Mouse (Mus musculus) intestine, postnatal 0 days (tissue): ENCODE measurements around the gene Tnks2. TPM values are rescaled to one million over a fixed set of nuclear protein-coding genes. Genes with fewer than 3 reads are reported as not detected.
A peak's percentile ranks its signal among the peaks of the same experiment; 100 is the strongest.

Experiments
- ATAC-seq: fragments of 200-750 bp; cut with Nextera tagmentation; 2 replicates; pipeline ENCODE4 v1.8.0; 2017; ENCODE audit warnings: mild to moderate bottlenecking, moderate TSS enrichment, moderate library complexity
- H3K27ac ChIP-seq: fragments of 300-500 bp; sonication (generic); 2 replicates; pipeline ENCODE4 v1.5.1; 2014; ENCODE audit warnings: mild to moderate bottlenecking, low read depth, low read length, moderate library complexity
- H3K27me3 ChIP-seq: fragments of 300-500 bp; sonication (generic); replicated peaks from 2 replicates; pipeline ENCODE4 v1.6.1; 2014; ENCODE audit warnings: low read length, mixed read lengths; ENCODE audit not compliant: control insufficient read depth, insufficient read depth
- H3K36me3 ChIP-seq: fragments of 300-500 bp; sonication (generic); 2 replicates; pipeline ENCODE4 v1.6.1; 2014; ENCODE audit warnings: mild to moderate bottlenecking, moderate library complexity; ENCODE audit not compliant: control insufficient read depth, insufficient read depth
- H3K4me1 ChIP-seq: fragments of 300-500 bp; sonication (generic); replicated peaks from 2 replicates; pipeline ENCODE4 v1.6.1; 2014; ENCODE audit warnings: antibody characterized with exemption, low read length, mixed read lengths; ENCODE audit not compliant: control insufficient read depth, insufficient read depth
- H3K4me2 ChIP-seq: fragments of 300-500 bp; sonication (generic); replicated peaks from 2 replicates; pipeline ENCODE4 v1.6.1; 2014; ENCODE audit warnings: low read depth, mild to moderate bottlenecking, moderate library complexity
- H3K4me3 ChIP-seq: fragments of 300-500 bp; sonication (generic); 2 replicates; pipeline ENCODE4 v1.5.1; 2014; ENCODE audit warnings: low read depth, low read length
- H3K9ac ChIP-seq: fragments of 300-500 bp; sonication (generic); 2 replicates; pipeline ENCODE4 v1.6.1; 2014; ENCODE audit warnings: mild to moderate bottlenecking, low read depth, low read length
- H3K9me3 ChIP-seq: fragments of 300-500 bp; sonication (generic); 2 replicates; pipeline ENCODE4 v1.6.1; 2016; ENCODE audit warnings: mixed run types; ENCODE audit not compliant: control insufficient read depth
- CTCF ChIP-seq: sonication (generic); IDR thresholded peaks from 2 replicates; pipeline ENCODE4 v1.5.1; 2016; ENCODE audit warnings: low read depth, mild to moderate bottlenecking, control low read depth, antibody characterized with exemption, moderate library complexity
- WGBS: fragments of 180-500 bp; shearing (Covaris S2); extraction: QIAGEN DNeasy Blood & Tissue Kit; methylation state at CpG from one replicate; pipeline ENCODE4 v1.1.7; 2014; 5-methylcytosine and 5-hydroxymethylcytosine counted together
- polyA plus RNA-seq: library from polyadenylated mRNA; unstranded; fragments of >200 nt; fragmentation: Nextera tagmentation; extraction: Ambion mirVana; gene quantifications from 2 replicates; pipeline ENCODE4 v1.2.1, GENCODE M21; 2015

The Tnks2 gene
- polyA plus RNA-seq, 1 experiment from 2014 or later, result 19.2 TPM

DNA sequence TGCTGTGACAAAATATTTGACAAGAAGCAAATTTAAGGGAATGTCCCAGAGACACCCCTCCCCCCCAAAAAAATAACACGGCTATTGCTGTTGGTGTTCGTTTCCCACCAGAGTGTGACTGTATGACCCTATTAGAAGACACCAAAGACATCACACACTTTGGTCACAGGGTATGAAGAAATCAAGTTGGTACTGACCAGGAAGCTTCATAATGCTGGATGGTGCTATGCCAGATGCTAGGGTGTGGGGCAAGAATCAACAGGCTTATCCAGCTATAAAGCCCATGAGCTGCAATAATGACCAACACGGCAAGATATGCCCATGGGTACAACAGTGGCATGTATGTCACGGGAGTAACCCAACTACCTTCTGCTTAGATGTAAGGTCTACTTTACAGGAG is 11.3 kb upstream of the Tnks2 start:
- 96% methylated on average over 4 of the region's 4 CpGs for WGBS
- ATAC-seq, result no peak
- Histone ChIP-seq H3K27ac (no peak overlapping the region), H3K36me3 (no peaks in the 10 kb centered on the region), H3K4me3 (no peak overlapping the region), H3K27me3 (no peaks in the 10 kb centered on the region), H3K9ac (no peak overlapping the region), H3K9me3 (no peaks in the 10 kb centered on the region), H3K4me1 (no peaks in the 10 kb centered on the region), H3K4me2 (no peak overlapping the region)
- no peak for TF ChIP-seq CTCF

DNA sequence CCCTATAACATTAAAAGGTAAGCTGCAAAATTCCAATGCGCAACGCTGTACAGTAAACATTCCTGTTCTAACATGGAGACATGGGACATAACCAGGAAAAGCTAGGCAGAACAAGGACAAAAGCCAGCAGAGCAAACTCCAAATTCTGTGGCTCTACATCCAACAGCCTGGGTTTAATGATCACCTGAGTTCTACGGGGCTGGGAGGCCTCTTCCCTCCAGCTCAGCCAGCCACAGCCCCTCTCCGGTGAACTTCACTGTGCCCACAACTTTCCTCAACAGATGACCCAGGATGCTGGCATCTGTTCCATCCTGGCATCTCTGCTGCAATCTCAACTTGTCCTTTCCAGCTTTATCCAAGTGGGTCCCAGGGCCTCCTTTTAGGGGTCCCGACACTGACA is 6.4 kb upstream of the Tnks2 start:
- Histone ChIP-seq H3K9ac (no peak overlapping the region), H3K4me3 (no peak overlapping the region), H3K4me2 (no peak overlapping the region), H3K27me3 (no peaks in the 10 kb centered on the region), H3K4me1 (no peaks in the 10 kb centered on the region), H3K27ac (no peak overlapping the region), H3K9me3 (no peaks in the 10 kb centered on the region), H3K36me3 (no peaks in the 10 kb centered on the region)
- no peak for TF ChIP-seq CTCF
- no peak for ATAC-seq
- WGBS, result 85% methylated on average over 5 of the region's 5 CpGs

DNA sequence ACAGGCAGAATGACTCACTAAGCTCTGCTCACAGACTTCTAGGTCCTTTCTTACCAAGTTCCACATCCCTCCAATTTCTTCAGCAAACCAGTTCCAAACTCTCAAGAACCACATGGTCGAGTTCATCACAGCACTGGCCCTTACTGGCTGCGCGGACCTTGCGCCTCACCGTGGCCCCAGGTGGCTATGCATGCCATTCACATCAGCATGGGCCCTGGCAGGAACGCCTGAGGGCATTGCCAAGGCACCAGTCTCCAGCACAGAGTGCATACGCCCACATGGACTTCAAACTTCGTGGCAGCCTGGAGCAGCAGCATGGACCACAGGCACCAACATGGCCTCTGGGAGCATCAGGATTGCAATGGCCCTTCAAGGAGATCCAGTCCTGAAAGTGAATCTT is 5.7 kb upstream of the Tnks2 start:
- Histone ChIP-seq H3K9me3 (no peaks in the 10 kb centered on the region), H3K27me3 (no peaks in the 10 kb centered on the region), H3K27ac (no peak overlapping the region), H3K4me2 (no peak overlapping the region), H3K9ac (no peak overlapping the region), H3K36me3 (no peaks in the 10 kb centered on the region), H3K4me3 (no peak overlapping the region), H3K4me1 (no peaks in the 10 kb centered on the region)
- 66% methylated on average over 8 of the region's 8 CpGs for WGBS
- ATAC-seq, result no peak
- peak; percentile 53 for TF ChIP-seq CTCF

DNA sequence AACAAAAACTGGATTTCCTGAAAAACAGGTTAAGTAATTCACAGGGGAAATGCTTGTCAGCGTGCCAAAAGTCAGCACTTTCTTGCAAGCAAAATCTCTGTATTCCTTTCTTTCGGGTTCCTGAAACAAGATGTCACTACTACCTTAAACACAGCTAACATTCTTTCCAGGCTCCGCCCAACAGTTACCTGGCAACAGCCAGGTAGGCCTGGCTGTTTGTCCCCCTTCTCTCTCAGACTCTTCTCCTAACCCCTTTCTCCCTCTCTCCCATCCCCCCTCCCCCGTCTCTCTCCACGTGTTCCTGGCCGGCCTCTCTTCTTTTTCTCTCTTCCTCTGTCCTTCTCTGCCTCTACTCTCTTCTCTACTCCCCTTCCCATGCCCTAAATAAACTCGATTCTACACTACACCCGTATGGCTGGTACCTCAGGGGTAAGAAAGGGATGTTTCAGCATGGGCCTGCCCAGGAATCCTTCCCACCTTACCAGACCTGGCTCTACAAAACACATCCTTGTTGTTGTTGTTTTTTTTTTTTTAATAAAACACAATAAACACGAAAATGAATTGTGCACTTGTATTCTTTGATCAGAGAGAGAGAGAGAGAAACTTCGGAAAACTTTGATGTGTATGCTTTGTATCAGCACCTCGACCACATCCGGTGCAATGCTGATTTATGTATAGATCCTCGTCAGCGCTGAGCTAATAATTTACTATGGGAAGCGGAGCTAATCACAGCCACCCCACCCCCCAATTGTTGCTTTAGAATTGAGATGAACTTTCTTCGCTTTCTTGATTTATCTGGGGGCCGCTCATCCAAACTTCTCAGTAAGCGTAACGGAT is 863 bp upstream of the Tnks2 start:
- peak overlapping the region; percentile 99 for H3K27ac ChIP-seq
- H3K9me3 ChIP-seq, result no peaks in the 10 kb centered on the region
- peak; percentile 50; the same call in 1 of the 2 replicates for ATAC-seq
- WGBS, result 5% methylated on average over 19 of the region's 19 CpGs
- peak overlapping the region; percentile 64 for H3K4me2 ChIP-seq
- peak overlapping the region; percentile 83 for H3K4me3 ChIP-seq
- H3K36me3 ChIP-seq, result no peaks in the 10 kb centered on the region
- TF ChIP-seq CTCF, result no peak
- peak overlapping the region; percentile 98 for H3K9ac ChIP-seq
- no peaks in the 10 kb centered on the region for H3K4me1 ChIP-seq
- no peaks in the 10 kb centered on the region for H3K27me3 ChIP-seq

DNA sequence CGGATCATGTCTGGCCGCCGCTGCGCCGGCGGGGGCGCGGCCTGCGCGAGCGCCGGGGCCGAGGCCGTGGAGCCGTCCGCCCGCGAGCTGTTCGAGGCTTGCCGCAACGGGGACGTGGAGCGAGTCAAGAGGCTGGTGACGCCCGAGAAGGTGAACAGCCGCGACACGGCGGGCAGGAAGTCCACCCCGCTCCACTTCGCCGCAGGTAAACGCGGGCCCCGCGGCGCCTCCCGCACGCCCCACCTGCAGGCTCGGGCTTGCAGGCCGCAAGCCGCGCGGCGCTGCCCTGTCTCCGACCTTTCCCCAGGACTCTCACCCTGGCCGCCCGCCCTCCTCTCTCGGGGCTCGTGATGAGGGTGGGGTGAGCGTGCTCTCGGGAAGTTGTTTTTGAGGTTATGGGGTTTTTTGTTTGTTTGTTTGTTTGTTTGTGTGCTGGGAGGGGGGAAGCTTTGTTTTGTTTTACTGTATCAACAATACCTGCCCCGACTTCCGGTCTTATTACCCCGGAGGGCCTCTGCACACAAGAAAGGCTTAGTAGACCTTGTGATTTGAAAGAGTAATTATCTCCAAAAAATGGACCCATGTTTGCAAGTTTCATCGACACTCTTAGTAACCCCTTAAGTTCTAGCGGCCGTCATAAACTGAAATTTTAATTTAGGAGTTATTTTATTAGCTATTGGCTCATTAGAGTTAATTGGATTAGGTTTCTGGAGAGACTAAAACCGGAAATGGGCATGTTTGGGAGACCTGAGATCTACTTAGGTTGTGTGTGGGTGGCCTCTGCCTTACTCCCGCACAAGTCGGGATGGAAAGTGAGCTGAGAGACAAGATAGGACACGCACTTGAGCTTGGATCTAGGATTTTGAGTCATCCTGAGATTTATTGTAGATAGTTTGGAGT is 750 bp downstream of the Tnks2 start:
- Histone ChIP-seq H3K27me3 (no peaks in the 10 kb centered on the region), H3K36me3 (no peaks in the 10 kb centered on the region), H3K9ac (peak overlapping the region; percentile 98), H3K9me3 (no peaks in the 10 kb centered on the region), H3K4me1 (no peaks in the 10 kb centered on the region), H3K4me3 (peak overlapping the region; percentile 83), H3K27ac (peak overlapping the region; percentile 99), H3K4me2 (peak overlapping the region; percentile 64)
- under 1% methylated on average over 62 of the region's 62 CpGs for WGBS
- ATAC-seq, result peak; percentile 62
- TF ChIP-seq CTCF, result no peak

DNA sequence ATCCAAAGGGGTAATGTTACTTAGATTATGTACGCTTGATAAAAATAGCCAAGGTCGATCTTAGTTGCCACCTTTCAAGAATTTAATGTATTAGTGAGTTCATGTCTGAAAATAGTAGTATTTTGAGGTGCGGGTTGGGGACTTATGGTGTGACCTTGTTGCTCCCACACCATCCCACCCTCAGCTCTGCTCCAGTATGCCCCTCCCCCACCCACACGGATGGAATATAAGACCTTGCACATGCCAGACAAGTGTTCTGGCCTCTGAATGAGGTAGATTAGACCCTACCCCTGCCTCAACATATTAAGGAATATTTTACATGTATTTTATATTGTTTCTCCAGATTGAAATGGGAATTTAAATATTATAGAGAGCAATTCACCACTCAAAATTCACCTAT is 2.0 kb downstream of the Tnks2 start:
- WGBS, result 25% methylated on average over 4 of the region's 4 CpGs
- Histone ChIP-seq H3K4me3 (peak overlapping the region; percentile 83), H3K4me1 (no peaks in the 10 kb centered on the region), H3K36me3 (no peaks in the 10 kb centered on the region), H3K27ac (no peak overlapping the region), H3K9me3 (no peaks in the 10 kb centered on the region), H3K9ac (0 out of 2 replicates have a peak overlapping the region, but pooled peaks have one; percentile 11), H3K4me2 (peak overlapping the region; percentile 64), H3K27me3 (no peaks in the 10 kb centered on the region)
- ATAC-seq, result no peak
- TF ChIP-seq CTCF, result no peak
